10 mouse cellular contexts compared by ENCODE assay signal in genomic region chr14:24606444-24607173, GRCm38 (mm10).
DNase-seq lines count a peak whose midpoint lies in the region; ATAC-seq and TF ChIP-seq lines count a peak whose summit lies in the region.
"Had no signal": no experiment of that assay in that cellular context is flagged by ENCODE, and none has a peak within 500 bp of the region (broad histone marks: within the 10 kb centered on the region; RNA-seq: fewer than 3 reads in every experiment).

No protein-coding gene starts in this region.

- no peaks in the 10 kb centered on the region for H3K4me1 ChIP-seq in kidney, postnatal 0 days (replicated peaks; ENCODE audit: insufficient read depth, low read length)
- H3K4me1 ChIP-seq in forebrain, embryonic 14.5 days (ENCODE audit: control insufficient read depth, insufficient read depth, low read length): peaks cover 13% of the 10 kb centered on the region
- peaks cover 11% of the 10 kb centered on the region for H3K4me1 ChIP-seq in hindbrain, embryonic 16.5 days (ENCODE audit: control insufficient read depth, insufficient read depth, low read depth, low read length)
- H3K4me1 ChIP-seq in neural tube, embryonic 15.5 days: peaks cover 13% of the 10 kb centered on the region
- H3K4me1 ChIP-seq: lung, embryonic 15.5 days had no signal

- no peak overlapping the region for H3K4me3 ChIP-seq in kidney, postnatal 0 days (replicated peaks; ENCODE audit: low read depth, low read length)
- H3K4me3 ChIP-seq in forebrain, embryonic 14.5 days (ENCODE audit: low read depth, low read length): no peak overlapping the region
- H3K4me3 ChIP-seq in hindbrain, embryonic 16.5 days (ENCODE audit: low read length): no peak overlapping the region
- no peak overlapping the region for H3K4me3 ChIP-seq in neural tube, embryonic 15.5 days (replicated peaks)
- H3K4me3 ChIP-seq: lung, embryonic 15.5 days; stomach, embryonic 15.5 days had no signal

- peak; percentile 74; the same call in 1 of the 2 replicates for ATAC-seq in kidney, postnatal 0 days (replicated peaks; ENCODE audit: low FRiP score, low read depth)
- ATAC-seq in forebrain, embryonic 14.5 days: peak; percentile 78
- ATAC-seq in hindbrain, embryonic 16.5 days: peak; percentile 62
- ATAC-seq in neural tube, embryonic 15.5 days (ENCODE audit: low FRiP score): peak; percentile 31; the same call in 1 of the 2 replicates

- no peak overlapping the region for H3K27ac ChIP-seq in kidney, postnatal 0 days
- H3K27ac ChIP-seq in forebrain, embryonic 14.5 days (ENCODE audit: low read depth, low read length): peak overlapping the region; percentile 61
- H3K27ac ChIP-seq in hindbrain, embryonic 16.5 days (ENCODE audit: low read depth, low read length): no peak overlapping the region; the same call in 1 of the 2 replicates
- H3K27ac ChIP-seq in neural tube, embryonic 15.5 days (replicated peaks): peak overlapping the region; percentile 37; the same call in 1 of the 2 replicates
- H3K27ac ChIP-seq: lung, embryonic 15.5 days; stomach, embryonic 15.5 days had no signal

- H3K4me2 ChIP-seq in kidney, postnatal 0 days (ENCODE audit: low read length): no peak overlapping the region
- no peak overlapping the region for H3K4me2 ChIP-seq in forebrain, embryonic 14.5 days (ENCODE audit: low read length)
- H3K4me2 ChIP-seq in hindbrain, embryonic 16.5 days (ENCODE audit: low read length): no peak overlapping the region
- H3K4me2 ChIP-seq in neural tube, embryonic 15.5 days: no peak overlapping the region
- H3K4me2 ChIP-seq: lung, embryonic 15.5 days; stomach, embryonic 15.5 days had no signal

- TF ChIP-seq CTCF in kidney, postnatal 0 days (IDR thresholded peaks at IDR 0.05; ENCODE audit: low read depth): no peak

- 30% methylated on average over 14 of the region's 14 CpGs for WGBS in kidney, postnatal 0 days
- 5% methylated on average over 14 of the region's 14 CpGs for WGBS in forebrain, embryonic 14.5 days
- 12% methylated on average over 14 of the region's 14 CpGs for WGBS in hindbrain, embryonic 16.5 days
- WGBS in neural tube, embryonic 15.5 days: 19% methylated on average over 14 of the region's 14 CpGs

- H3K9me3 ChIP-seq in kidney, postnatal 0 days (replicated peaks; ENCODE audit: low read length): no peaks in the 10 kb centered on the region
- H3K9me3 ChIP-seq in forebrain, embryonic 14.5 days (replicated peaks; ENCODE audit: control insufficient read depth, low read length): peaks cover 4% of the 10 kb centered on the region; the same call in 1 of the 2 replicates
- no peaks in the 10 kb centered on the region for H3K9me3 ChIP-seq in hindbrain, embryonic 16.5 days (ENCODE audit: control insufficient read depth, low read length)
- H3K9me3 ChIP-seq in neural tube, embryonic 15.5 days (replicated peaks): no peaks in the 10 kb centered on the region
- H3K9me3 ChIP-seq: lung, embryonic 15.5 days; stomach, embryonic 15.5 days had no signal

- peak; percentile 29 for DNase-seq in kidney, postnatal 0 days (ENCODE audit: low spot score)
- DNase-seq in kidney, adult 9 months: no peak
- peak; percentile 79 for DNase-seq in forebrain, embryonic 14.5 days (ENCODE audit: low spot score)
- DNase-seq in thymus, adult 18-20 months: no peak
- DNase-seq in thymus, postnatal 0 days (ENCODE audit: low spot score): no peak
- DNase-seq in cerebellum, adult 11 months: no peak

- H3K9ac ChIP-seq in kidney, postnatal 0 days (ENCODE audit: low read depth, low read length): no peak overlapping the region
- H3K9ac ChIP-seq in forebrain, embryonic 14.5 days (ENCODE audit: low read length): no peak overlapping the region
- no peak overlapping the region for H3K9ac ChIP-seq in hindbrain, embryonic 16.5 days (ENCODE audit: low read depth, low read length)
- H3K9ac ChIP-seq in neural tube, embryonic 15.5 days (replicated peaks): no peak overlapping the region
- H3K9ac ChIP-seq: lung, embryonic 15.5 days; stomach, embryonic 15.5 days had no signal

- no peaks in the 10 kb centered on the region; the same call in 1 of the 2 replicates for H3K27me3 ChIP-seq in kidney, postnatal 0 days (ENCODE audit: insufficient read depth, low read length)
- no peaks in the 10 kb centered on the region for H3K27me3 ChIP-seq in forebrain, embryonic 14.5 days (replicated peaks; ENCODE audit: control insufficient read depth, insufficient read depth, low read length)
- H3K27me3 ChIP-seq in hindbrain, embryonic 16.5 days (replicated peaks; ENCODE audit: control insufficient read depth, insufficient read depth, low read length): no peaks in the 10 kb centered on the region
- no peaks in the 10 kb centered on the region for H3K27me3 ChIP-seq in neural tube, embryonic 15.5 days (replicated peaks)
- H3K27me3 ChIP-seq: lung, embryonic 15.5 days; stomach, embryonic 15.5 days had no signal

- H3K36me3 ChIP-seq in kidney, postnatal 0 days (ENCODE audit: insufficient read depth, low read length): no peaks in the 10 kb centered on the region
- H3K36me3 ChIP-seq in forebrain, embryonic 14.5 days (ENCODE audit: control insufficient read depth, insufficient read depth, low read length): no peaks in the 10 kb centered on the region
- H3K36me3 ChIP-seq in hindbrain, embryonic 16.5 days (ENCODE audit: control insufficient read depth, insufficient read depth, low read length): no peaks in the 10 kb centered on the region
- no peaks in the 10 kb centered on the region for H3K36me3 ChIP-seq in neural tube, embryonic 15.5 days
- H3K36me3 ChIP-seq: lung, embryonic 15.5 days; stomach, embryonic 15.5 days had no signal

Comparison
In these comparisons a context has a peak if more than half of its experiments do, and no peak if none do; other contexts are left out.
1. DNase-seq: peak in kidney, postnatal 0 days (single experiment) and forebrain, embryonic 14.5 days (single experiment); none in kidney, adult 9 months (single experiment), thymus, adult 18-20 months (0 of 2), thymus, postnatal 0 days (single experiment) and cerebellum, adult 11 months (single experiment).
2. H3K27ac ChIP-seq: peak in forebrain, embryonic 14.5 days (single experiment) and neural tube, embryonic 15.5 days (single experiment); none in kidney, postnatal 0 days (single experiment) and hindbrain, embryonic 16.5 days (single experiment).
3. Peak in every context shown above with its lines, with median percentiles within 50 percentile points of each other: ATAC-seq.